Mouse (Mus musculus): ENCODE data around the gene Bpifb4.

DNA sequence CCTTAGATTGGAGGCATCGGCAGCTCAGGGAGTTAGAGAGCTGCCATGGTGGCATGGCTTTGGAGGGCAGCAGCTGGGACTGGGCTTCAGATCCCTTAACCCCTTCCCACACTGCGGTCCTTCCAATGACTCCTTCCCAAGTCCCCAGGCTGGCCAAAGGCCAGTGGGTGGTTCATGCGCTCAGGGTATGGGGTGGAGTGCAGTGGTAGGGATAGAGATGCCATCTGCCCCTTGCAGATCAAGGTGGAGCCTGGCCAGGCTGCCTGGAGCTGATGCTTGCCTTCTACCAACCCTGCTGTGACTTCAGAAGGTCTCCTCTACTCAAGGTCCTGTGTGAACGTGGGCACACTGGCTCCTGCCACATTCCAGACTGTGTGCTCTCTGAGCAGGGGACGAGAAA, 38.9 kb upstream of the Bpifb4 start:
- TF ChIP-seq CTCF (IDR thresholded peaks at IDR 0.05 in 2 of 3, conservative IDR thresholded peaks at IDR 0.05 in 1 of 3; ENCODE audit: control insufficient read depth in 1 of 3, insufficient read depth in 1 of 3, low read depth in 2 of 3, low read length in 3 of 3, poor library complexity in 1 of 3, severe bottlenecking in 1 of 3) (no peak), TBP (IDR thresholded peaks at IDR 0.05; ENCODE audit: low read depth, low read length) (no peak), MAX (IDR thresholded peaks at IDR 0.05; ENCODE audit: low read length) (no peak), RCOR1 (IDR thresholded peaks at IDR 0.05; ENCODE audit: low read depth, low read length) (no peak), ZC3H11A (IDR thresholded peaks at IDR 0.05; ENCODE audit: low read depth, low read length) (no peak), NELFE (IDR thresholded peaks at IDR 0.05; ENCODE audit: low read depth, low read length) (no peak), POLR2AphosphoS2 (IDR thresholded peaks at IDR 0.05; ENCODE audit: low read length) (no peak), ELF1 (IDR thresholded peaks at IDR 0.05; ENCODE audit: low read depth, low read length) (no peak), EP300 (IDR thresholded peaks at IDR 0.05; ENCODE audit: low read depth in 1 of 2, low read length in 2 of 2) (no peak), POLR2A (IDR thresholded peaks at IDR 0.05; ENCODE audit: control insufficient read depth in 1 of 2, insufficient read depth in 1 of 2, low read depth in 1 of 2, low read length in 2 of 2, poor library complexity in 1 of 2) (no peak), USF2 (IDR thresholded peaks at IDR 0.05; ENCODE audit: borderline replicate concordance in 1 of 2, insufficient read depth in 1 of 2, low read depth in 1 of 2, low read length in 2 of 2) (no peak), HCFC1 (IDR thresholded peaks at IDR 0.05; ENCODE audit: low read depth, low read length) (no peak), GATA1 (IDR thresholded peaks at IDR 0.05; ENCODE audit: low read depth, low read length) (no peak)
